Mouse (Mus musculus): ENCODE data around the gene Mrpl47. TPM values are rescaled to one million over a fixed set of nuclear protein-coding genes. Genes with fewer than 3 reads are reported as not detected.

The Mrpl47 gene
- total RNA-seq (2012; rRNA removed) (32.5 and 43.7 TPM in 2 replicates), total RNA-seq (2014; rRNA removed) (48.8 and 66.5 TPM in 2 replicates), polyA plus RNA-seq (2012; ENCODE audit: insufficient read length, low read depth) (56.2 and 68.6 TPM in 2 replicates)

- Histone ChIP-seq H3K9me3 (replicated peaks; ENCODE audit: low read length) (no peaks in the 10 kb centered on the region), H3K4me2 (ENCODE audit: insufficient read depth, low read depth, poor library complexity, severe bottlenecking) (peak within 1 kb of the TSS; percentile 92), H3K79me2 (replicated peaks; ENCODE audit: control insufficient read depth, extremely low read depth, insufficient read depth, poor library complexity, severe bottlenecking) (peaks cover 35% of the 10 kb centered on the region), H3K4me1 (ENCODE audit: control insufficient read depth in 1 of 2, insufficient read depth in 2 of 2) (peaks cover 0 to 26% of the 10 kb centered on the region in 2 experiments; a peak in 3 of 4 replicates), H3K27me3 (replicated peaks) (no peaks in the 10 kb centered on the region), H3K27ac (ENCODE audit: insufficient read depth, low read depth) (peak within 1 kb of the TSS; percentile 80), H3K36me3 (replicated peaks in 1 of 2; ENCODE audit: control insufficient read depth in 1 of 2, insufficient read depth in 1 of 2, low read length in 1 of 2) (peaks cover 15 to 59% of the 10 kb centered on the region in 2 experiments), H3K9ac (ENCODE audit: insufficient read depth, low read depth) (peak within 1 kb of the TSS; percentile 91), H3K4me3 (replicated peaks in 1 of 3; ENCODE audit: low read depth in 2 of 3, low read length in 2 of 3, poor library complexity in 1 of 3) (peak within 1 kb of the TSS; percentile 97 to 100 (median 97))
- in situ Hi-C loops (cut with MboI; ENCODE audit: low pct_ligation_motif_present, low pct_unique_long_range_greater_than_20kb, low sequenced_read_pairs) = no loop called here
- TF ChIP-seq IRF4 (IDR thresholded peaks at IDR 0.05; ENCODE audit: low read depth, low read length) = no peak
- TF ChIP-seq PAX5 (IDR thresholded peaks at IDR 0.05; ENCODE audit: low read length) = no peak
- TF ChIP-seq MAX (IDR thresholded peaks at IDR 0.05; ENCODE audit: low read length) = no peak
- TF ChIP-seq RCOR1 (conservative IDR thresholded peaks at IDR 0.05; ENCODE audit: low read depth, low read length) = no peak
- no peak for TF ChIP-seq JUND (conservative IDR thresholded peaks at IDR 0.05; ENCODE audit: low read depth, low read length)
- TF ChIP-seq RAD21 (IDR thresholded peaks at IDR 0.05; ENCODE audit: low read depth, low read length) = no peak
- no peak for TF ChIP-seq KAT2A (IDR thresholded peaks at IDR 0.05; ENCODE audit: insufficient replicate concordance, low read length)
- no peak for TF ChIP-seq USF2 (conservative IDR thresholded peaks at IDR 0.05; ENCODE audit: low read depth, low read length)
- no peak for TF ChIP-seq ETS1 (conservative IDR thresholded peaks at IDR 0.05; ENCODE audit: low read depth, low read length)
- TF ChIP-seq CHD1 (IDR thresholded peaks at IDR 0.05; ENCODE audit: low read depth, low read length) = no peak
- no peak for TF ChIP-seq EP300 (IDR thresholded peaks at IDR 0.05; ENCODE audit: low read length)
- no peak for TF ChIP-seq NRF1 (IDR thresholded peaks at IDR 0.05; ENCODE audit: low read depth, low read length)
- DNase-seq (ENCODE audit: extremely low read depth) = peak; percentile 13
- dilution Hi-C loops (cut with MboI; ENCODE audit: extremely low pct_ligation_motif_present, extremely low pct_unique_long_range_greater_than_20kb, low sequenced_read_pairs) = no loop called here
Observed at GRCm38 (mm10) chr3:32737172-32737655, at the start of gene Mrpl47. Mrpl47 (minus strand) TSS chr3:32737605.

DNA sequence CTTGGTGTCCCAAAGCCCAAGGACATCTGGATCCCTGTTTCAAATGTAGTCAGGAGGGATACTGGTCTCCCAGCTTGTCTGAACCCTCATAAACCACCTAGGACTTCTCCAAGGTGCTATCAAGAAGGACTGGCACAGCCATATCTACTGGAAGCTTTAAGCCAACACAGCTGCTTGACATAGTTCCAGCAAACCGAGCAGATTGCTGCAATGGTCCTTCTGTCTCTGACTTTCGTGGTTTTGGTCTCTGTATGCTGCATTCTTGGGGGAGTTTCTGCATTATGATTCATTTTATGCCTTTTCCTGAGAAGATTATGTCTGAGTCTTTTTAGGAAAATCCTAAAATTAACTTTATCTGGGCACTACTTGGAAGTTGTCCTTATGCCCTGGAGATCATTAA is 33.4 kb upstream of the Mrpl47 start:
- dilution Hi-C loops (cut with MboI; ENCODE audit: extremely low pct_ligation_motif_present, extremely low pct_unique_long_range_greater_than_20kb, low sequenced_read_pairs) = no loop called here
- Histone ChIP-seq H3K27ac (ENCODE audit: insufficient read depth, low read depth) (no peak overlapping the region), H3K4me2 (ENCODE audit: insufficient read depth, low read depth, poor library complexity, severe bottlenecking) (no peak overlapping the region), H3K9ac (ENCODE audit: insufficient read depth, low read depth) (no peak overlapping the region), H3K36me3 (replicated peaks in 1 of 2; ENCODE audit: control insufficient read depth in 1 of 2, insufficient read depth in 1 of 2, low read length in 1 of 2) (no peaks in the 10 kb centered on the region), H3K9me3 (replicated peaks; ENCODE audit: low read length) (no peaks in the 10 kb centered on the region), H3K79me2 (replicated peaks; ENCODE audit: control insufficient read depth, extremely low read depth, insufficient read depth, poor library complexity, severe bottlenecking) (no peaks in the 10 kb centered on the region), H3K4me1 (ENCODE audit: control insufficient read depth in 1 of 2, insufficient read depth in 2 of 2) (no peaks in the 10 kb centered on the region), H3K4me3 (replicated peaks in 1 of 3; ENCODE audit: low read depth in 2 of 3, low read length in 2 of 3, poor library complexity in 1 of 3) (no peak overlapping the region), H3K27me3 (replicated peaks) (no peaks in the 10 kb centered on the region)
- in situ Hi-C loops (cut with MboI; ENCODE audit: low pct_ligation_motif_present, low pct_unique_long_range_greater_than_20kb, low sequenced_read_pairs) = no loop called here
- no peak for DNase-seq (ENCODE audit: extremely low read depth)
- no peak for TF ChIP-seq RAD21 (IDR thresholded peaks at IDR 0.05; ENCODE audit: low read depth, low read length)
- TF ChIP-seq MYC (IDR thresholded peaks at IDR 0.05; ENCODE audit: low read depth, low read length) = no peak
- no peak for TF ChIP-seq CHD1 (IDR thresholded peaks at IDR 0.05; ENCODE audit: low read depth, low read length)
- TF ChIP-seq SIN3A (IDR thresholded peaks at IDR 0.05; ENCODE audit: low read length) = no peak
- TF ChIP-seq RCOR1 (conservative IDR thresholded peaks at IDR 0.05; ENCODE audit: low read depth, low read length) = no peak
- TF ChIP-seq CHD2 (IDR thresholded peaks at IDR 0.05; ENCODE audit: low read length) = no peak
- no peak for TF ChIP-seq E2F4 (IDR thresholded peaks at IDR 0.05; ENCODE audit: insufficient replicate concordance, low read depth, low read length)
- TF ChIP-seq ELF1 (IDR thresholded peaks at IDR 0.05; ENCODE audit: low read depth, low read length) = no peak
- no peak for TF ChIP-seq ETS1 (conservative IDR thresholded peaks at IDR 0.05; ENCODE audit: low read depth, low read length)
- no peak for TF ChIP-seq CTCF (conservative IDR thresholded peaks at IDR 0.05 in 1 of 2, IDR thresholded peaks at IDR 0.05 in 1 of 2; ENCODE audit: low read depth in 2 of 2, low read length in 2 of 2)
- no peak for TF ChIP-seq MAX (IDR thresholded peaks at IDR 0.05; ENCODE audit: low read length)

All from CH12.LX (cell line).